Mouse (Mus musculus): Measurements from ENCODE around the gene Pdzk1ip1. TPM values are rescaled to one million over a fixed set of nuclear protein-coding genes. Genes with fewer than 3 reads are reported as not detected.

Gene Pdzk1ip1
- polyA plus RNA-seq, 1 experiment from 2014 or later: 12.5 TPM

- WGBS: 1% methylated on average over 23 of the region's 23 CpGs
- Histone ChIP-seq H3K27me3 (ENCODE audit: insufficient read depth, poor library complexity, severe bottlenecking) (peaks cover 100% of the 10 kb centered on the region), H3K9me3 (no peaks in the 10 kb centered on the region), H3K4me3 (peak overlapping the region; percentile 46), H3K27ac (peak overlapping the region; percentile 80), H3K36me3 (no peaks in the 10 kb centered on the region), H3K4me1 (replicated peaks) (peaks cover 36% of the 10 kb centered on the region)
- peak; percentile 29 for DNase-seq (ENCODE audit: low spot score)
These were observed 29.5 kb upstream of the Pdzk1ip1 start for GRCm38 (mm10) chr4:115058871-115059590.

GRCm38 (mm10) chr4:115059871-115060270, 28.6 kb upstream of the Pdzk1ip1 start:
- Histone ChIP-seq H3K9me3 (no peaks in the 10 kb centered on the region), H3K27me3 (ENCODE audit: insufficient read depth, poor library complexity, severe bottlenecking) (peaks cover 100% of the 10 kb centered on the region), H3K4me3 (peak overlapping the region; percentile 46), H3K36me3 (no peaks in the 10 kb centered on the region), H3K27ac (peak overlapping the region; percentile 80), H3K4me1 (replicated peaks) (peaks cover 38% of the 10 kb centered on the region)
- 4% methylated on average over 12 of the region's 12 CpGs for WGBS
- peak; percentile 44 for DNase-seq (ENCODE audit: low spot score)

GRCm38 (mm10) chr4:115060753-115061152, 27.8 kb upstream of the Pdzk1ip1 start:
- no peak for DNase-seq (ENCODE audit: low spot score)
- peak overlapping the region; percentile 46; the same call in 1 of the 2 replicates for H3K4me3 ChIP-seq

GRCm38 (mm10) chr4:115062540-115062874, 26.0 kb upstream of the Pdzk1ip1 start:
- 1% methylated on average over 9 of the region's 9 CpGs for WGBS
- H3K27ac ChIP-seq: peak overlapping the region; percentile 75
- no peaks in the 10 kb centered on the region for H3K36me3 ChIP-seq
- peak; percentile 21 for DNase-seq (ENCODE audit: low spot score)
- H3K4me1 ChIP-seq (replicated peaks): peaks cover 25% of the 10 kb centered on the region
- H3K4me3 ChIP-seq: peak overlapping the region; percentile 62
- no peaks in the 10 kb centered on the region for H3K9me3 ChIP-seq
- peaks cover 100% of the 10 kb centered on the region for H3K27me3 ChIP-seq (ENCODE audit: insufficient read depth, poor library complexity, severe bottlenecking)

More at GRCm38 (mm10) chr4:115060753-115061152, 27.8 kb upstream of the Pdzk1ip1 start:
- Histone ChIP-seq H3K9me3 (no peaks in the 10 kb centered on the region), H3K27ac (no peak overlapping the region), H3K27me3 (ENCODE audit: insufficient read depth, poor library complexity, severe bottlenecking) (peaks cover 100% of the 10 kb centered on the region), H3K36me3 (no peaks in the 10 kb centered on the region), H3K4me1 (replicated peaks) (peaks cover 38% of the 10 kb centered on the region)
- 12% methylated on average over 3 of the region's 3 CpGs for WGBS

- no peaks in the 10 kb centered on the region for H3K9me3 ChIP-seq
- H3K4me1 ChIP-seq (replicated peaks): peaks cover 21% of the 10 kb centered on the region
- H3K36me3 ChIP-seq: no peaks in the 10 kb centered on the region
- H3K27ac ChIP-seq: peak overlapping the region; percentile 75
- peak overlapping the region; percentile 62 for H3K4me3 ChIP-seq
- H3K27me3 ChIP-seq (ENCODE audit: insufficient read depth, poor library complexity, severe bottlenecking): peaks cover 100% of the 10 kb centered on the region
- WGBS: under 1% methylated on average over 58 of the region's 58 CpGs
- DNase-seq (ENCODE audit: low spot score): peak; percentile 68
These were observed 25.5 kb upstream of the Pdzk1ip1 start for GRCm38 (mm10) chr4:115062875-115063517.

- 1% methylated on average over 31 of the region's 31 CpGs for WGBS
- Histone ChIP-seq H3K36me3 (no peaks in the 10 kb centered on the region), H3K27me3 (ENCODE audit: insufficient read depth, poor library complexity, severe bottlenecking) (peaks cover 100% of the 10 kb centered on the region)
These were observed 24.8 kb upstream of the Pdzk1ip1 start for GRCm38 (mm10) chr4:115063518-115064239.

GRCm38 (mm10) chr4:115071668-115072067, 16.8 kb upstream of the Pdzk1ip1 start:
- Histone ChIP-seq H3K9me3 (no peaks in the 10 kb centered on the region), H3K36me3 (no peaks in the 10 kb centered on the region), H3K4me3 (no peak overlapping the region), H3K27me3 (ENCODE audit: insufficient read depth, poor library complexity, severe bottlenecking) (peaks cover 54% of the 10 kb centered on the region), H3K27ac (no peak overlapping the region), H3K4me1 (replicated peaks) (0 out of 2 replicates have a peak, but pooled peaks cover 6% of the 10 kb centered on the region)
- no peak for DNase-seq (ENCODE audit: low spot score)
- 43% methylated on average over 1 of the region's 1 CpGs for WGBS

More at GRCm38 (mm10) chr4:115063518-115064239, 24.8 kb upstream of the Pdzk1ip1 start:
- H3K9me3 ChIP-seq: no peaks in the 10 kb centered on the region
- DNase-seq (ENCODE audit: low spot score): peak; percentile 26
- H3K4me1 ChIP-seq (replicated peaks): peaks cover 21% of the 10 kb centered on the region
- peak overlapping the region; percentile 62 for H3K4me3 ChIP-seq
- H3K27ac ChIP-seq: peak overlapping the region; percentile 75

GRCm38 (mm10) chr4:115074789-115075188, 13.7 kb upstream of the Pdzk1ip1 start:
- 91% methylated on average over 1 of the region's 1 CpGs for WGBS
- Histone ChIP-seq H3K9me3 (no peaks in the 10 kb centered on the region), H3K27me3 (ENCODE audit: insufficient read depth, poor library complexity, severe bottlenecking) (peaks cover 42% of the 10 kb centered on the region), H3K36me3 (no peaks in the 10 kb centered on the region), H3K4me3 (no peak overlapping the region), H3K4me1 (replicated peaks) (peaks cover 21% of the 10 kb centered on the region), H3K27ac (no peak overlapping the region)
- no peak for DNase-seq (ENCODE audit: low spot score)

GRCm38 (mm10) chr4:115075204-115075915, 13.1 kb upstream of the Pdzk1ip1 start:
- Histone ChIP-seq H3K27ac (peak overlapping the region; percentile 29; the same call in 1 of the 2 replicates), H3K4me1 (replicated peaks) (peaks cover 26% of the 10 kb centered on the region), H3K9me3 (no peaks in the 10 kb centered on the region), H3K4me3 (no peak overlapping the region), H3K36me3 (no peaks in the 10 kb centered on the region), H3K27me3 (ENCODE audit: insufficient read depth, poor library complexity, severe bottlenecking) (peaks cover 40% of the 10 kb centered on the region)
- 46% methylated on average over 3 of the region's 3 CpGs for WGBS
- no peak for DNase-seq (ENCODE audit: low spot score)

GRCm38 (mm10) chr4:115078892-115079820, 9.4 kb upstream of the Pdzk1ip1 start:
- DNase-seq (ENCODE audit: low spot score): peak; percentile 77
- 16% methylated on average over 10 of the region's 10 CpGs for WGBS
- Histone ChIP-seq H3K27me3 (ENCODE audit: insufficient read depth, poor library complexity, severe bottlenecking) (peaks cover 61% of the 10 kb centered on the region), H3K4me3 (peak overlapping the region; percentile 26), H3K9me3 (no peaks in the 10 kb centered on the region), H3K36me3 (no peaks in the 10 kb centered on the region), H3K27ac (peak overlapping the region; percentile 86), H3K4me1 (replicated peaks) (peaks cover 26% of the 10 kb centered on the region)

GRCm38 (mm10) chr4:115079821-115080349, 8.6 kb upstream of the Pdzk1ip1 start:
- 10% methylated on average over 5 of the region's 5 CpGs for WGBS
- no peaks in the 10 kb centered on the region for H3K9me3 ChIP-seq
- DNase-seq (ENCODE audit: low spot score): no peak
- no peaks in the 10 kb centered on the region for H3K36me3 ChIP-seq
- peaks cover 59% of the 10 kb centered on the region for H3K27me3 ChIP-seq (ENCODE audit: insufficient read depth, poor library complexity, severe bottlenecking)
- H3K4me3 ChIP-seq: peak overlapping the region; percentile 26; the same call in 1 of the 2 replicates
- H3K4me1 ChIP-seq (replicated peaks): peaks cover 26% of the 10 kb centered on the region
- H3K27ac ChIP-seq: peak overlapping the region; percentile 86
